In the genomic region with DNA sequence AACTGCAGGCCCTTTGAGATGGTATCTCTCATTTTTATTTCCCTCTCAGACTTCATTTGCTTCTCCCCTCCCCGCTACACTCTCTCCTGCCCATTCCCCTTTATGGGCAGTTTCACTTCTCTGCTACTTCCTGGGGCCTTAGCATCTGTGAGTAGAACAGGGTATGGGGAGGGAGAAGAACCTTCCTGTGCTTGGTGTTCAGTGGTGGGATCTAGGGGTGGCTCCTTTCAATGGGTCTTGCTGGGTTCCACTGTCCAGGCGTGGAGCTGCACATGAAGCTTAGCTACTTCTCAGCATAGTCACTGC, we compare ENCODE assay signal across 17 mouse cellular contexts. TPM values are rescaled to one million over a fixed set of nuclear protein-coding genes. Genes with fewer than 3 reads are reported as not detected.
A peak's percentile ranks its signal among the peaks of the same experiment; 100 is the strongest.
DNase-seq lines count a peak whose midpoint lies in the region; ATAC-seq and TF ChIP-seq lines count a peak whose summit lies in the region.
"Had no signal": no experiment of that assay in that cellular context is flagged by ENCODE, and none has a peak within 500 bp of the region (broad histone marks: within the 10 kb centered on the region; RNA-seq: fewer than 3 reads in every experiment).

No protein-coding gene starts in this region.

- DNase-seq in hindbrain, embryonic 10.5 days (ENCODE audit: low spot score) = no peak
- DNase-seq in hindbrain, embryonic 14.5 days (ENCODE audit: low spot score) = no peak
- no peak for DNase-seq in lung, postnatal 0 days (ENCODE audit: low spot score)
- DNase-seq in lung, postnatal 36 days = no peak
- DNase-seq in splenic B cell, adult 2 months (ENCODE audit: low read depth, low spot score) = peak; percentile 67
- DNase-seq in cerebellum, adult 2 months = no peak
- no peak for DNase-seq in kidney, adult 8-10 months
- DNase-seq: cerebellum, adult 18-20 months; gastrocnemius, postnatal 14 days; heart, postnatal 4 days; liver, embryonic 13.5 days; right cerebral cortex, adult 18-20 months had no signal

- 87% methylated on average over 2 of the region's 2 CpGs for WGBS in hindbrain, embryonic 10.5 days
- 94% methylated on average over 2 of the region's 2 CpGs for WGBS in hindbrain, embryonic 14.5 days
- 81% methylated on average over 2 of the region's 2 CpGs for WGBS in lung, postnatal 0 days
- 82% methylated on average over 2 of the region's 2 CpGs for WGBS in intestine, embryonic 15.5 days
- WGBS in cerebellum, adult 2 months = 95% methylated on average over 2 of the region's 2 CpGs

- no peak for TF ChIP-seq EP300 in lung, postnatal 0 days (IDR thresholded peaks at IDR 0.05)

- no peak overlapping the region for H3K4me2 ChIP-seq in hindbrain, embryonic 14.5 days (replicated peaks)
- no peak overlapping the region for H3K4me2 ChIP-seq in lung, postnatal 0 days (replicated peaks; ENCODE audit: low read depth, low read length)
- H3K4me2 ChIP-seq in intestine, embryonic 15.5 days (replicated peaks) = no peak overlapping the region
- H3K4me2 ChIP-seq: liver, embryonic 13.5 days; midbrain, embryonic 15.5 days had no signal

- no peaks in the 10 kb centered on the region for H3K27me3 ChIP-seq in hindbrain, embryonic 10.5 days (ENCODE audit: insufficient read depth, poor library complexity, severe bottlenecking)
- no peaks in the 10 kb centered on the region for H3K27me3 ChIP-seq in hindbrain, embryonic 14.5 days (ENCODE audit: control insufficient read depth, insufficient read depth, low read length)
- H3K27me3 ChIP-seq in lung, postnatal 0 days (replicated peaks; ENCODE audit: insufficient read depth, low read length) = no peaks in the 10 kb centered on the region
- H3K27me3 ChIP-seq in intestine, embryonic 15.5 days (replicated peaks) = no peaks in the 10 kb centered on the region
- H3K27me3 ChIP-seq in splenic B cell, adult 2 months (ENCODE audit: control insufficient read depth, insufficient read depth, low read length, poor library complexity, severe bottlenecking) = no peaks in the 10 kb centered on the region
- H3K27me3 ChIP-seq in cerebellum, adult 2 months (ENCODE audit: control insufficient read depth, insufficient read depth, low read length) = no peaks in the 10 kb centered on the region
- H3K27me3 ChIP-seq: liver, embryonic 13.5 days; midbrain, embryonic 15.5 days; Patski had no signal

- no peaks in the 10 kb centered on the region for H3K9me3 ChIP-seq in hindbrain, embryonic 10.5 days
- no peaks in the 10 kb centered on the region for H3K9me3 ChIP-seq in hindbrain, embryonic 14.5 days (ENCODE audit: control insufficient read depth, low read length)
- H3K9me3 ChIP-seq in lung, postnatal 0 days (ENCODE audit: low read length) = no peaks in the 10 kb centered on the region
- no peaks in the 10 kb centered on the region for H3K9me3 ChIP-seq in intestine, embryonic 15.5 days
- H3K9me3 ChIP-seq: liver, embryonic 13.5 days; midbrain, embryonic 15.5 days had no signal

- H3K4me3 ChIP-seq in hindbrain, embryonic 10.5 days = no peak overlapping the region
- H3K4me3 ChIP-seq in hindbrain, embryonic 14.5 days (replicated peaks; ENCODE audit: low read length) = no peak overlapping the region
- H3K4me3 ChIP-seq in lung, postnatal 0 days (ENCODE audit: low read depth, low read length) = no peak overlapping the region
- H3K4me3 ChIP-seq in intestine, embryonic 15.5 days (replicated peaks) = no peak overlapping the region
- no peak overlapping the region for H3K4me3 ChIP-seq in cerebellum, adult 2 months (replicated peaks; ENCODE audit: insufficient read depth, low read depth, low read length)
- H3K4me3 ChIP-seq: liver, embryonic 13.5 days; midbrain, embryonic 15.5 days had no signal

- TF ChIP-seq CTCF in lung, postnatal 0 days (IDR thresholded peaks at IDR 0.05) = no peak
- no peak for TF ChIP-seq CTCF in cerebellum, adult 2 months (IDR thresholded peaks at IDR 0.05; ENCODE audit: borderline replicate concordance, insufficient read depth, low read depth, low read length)

- H3K9ac ChIP-seq in hindbrain, embryonic 14.5 days = no peak overlapping the region
- no peak overlapping the region for H3K9ac ChIP-seq in lung, postnatal 0 days (replicated peaks; ENCODE audit: low read depth)
- H3K9ac ChIP-seq in intestine, embryonic 15.5 days = no peak overlapping the region
- H3K9ac ChIP-seq: liver, embryonic 13.5 days; midbrain, embryonic 15.5 days had no signal

- no peak for ATAC-seq in hindbrain, embryonic 14.5 days (ENCODE audit: low FRiP score)
- ATAC-seq in lung, postnatal 0 days = no peak
- no peak for ATAC-seq in intestine, embryonic 15.5 days
- ATAC-seq: midbrain, embryonic 15.5 days; Patski had no signal

- H3K36me3 ChIP-seq in hindbrain, embryonic 10.5 days = no peaks in the 10 kb centered on the region
- H3K36me3 ChIP-seq in hindbrain, embryonic 14.5 days (replicated peaks; ENCODE audit: control insufficient read depth, insufficient read depth) = no peaks in the 10 kb centered on the region
- no peaks in the 10 kb centered on the region for H3K36me3 ChIP-seq in lung, postnatal 0 days (ENCODE audit: insufficient read depth, low read length)
- H3K36me3 ChIP-seq in intestine, embryonic 15.5 days = no peaks in the 10 kb centered on the region
- no peaks in the 10 kb centered on the region for H3K36me3 ChIP-seq in splenic B cell, adult 2 months (ENCODE audit: control insufficient read depth, insufficient read depth, low read length, poor library complexity, severe bottlenecking)
- H3K36me3 ChIP-seq: liver, embryonic 13.5 days; midbrain, embryonic 15.5 days had no signal

- H3K4me1 ChIP-seq in hindbrain, embryonic 10.5 days (replicated peaks) = peaks cover 27% of the 10 kb centered on the region
- H3K4me1 ChIP-seq in hindbrain, embryonic 14.5 days (replicated peaks; ENCODE audit: control insufficient read depth, insufficient read depth, low read length) = no peaks in the 10 kb centered on the region
- peaks cover 31% of the 10 kb centered on the region; the same call in 1 of the 2 replicates for H3K4me1 ChIP-seq in lung, postnatal 0 days (ENCODE audit: insufficient read depth, low read depth, low read length)
- peaks cover 28% of the 10 kb centered on the region for H3K4me1 ChIP-seq in intestine, embryonic 15.5 days (replicated peaks)
- H3K4me1 ChIP-seq in cerebellum, adult 2 months (ENCODE audit: control insufficient read depth, insufficient read depth, low read length) = no peaks in the 10 kb centered on the region
- H3K4me1 ChIP-seq: midbrain, embryonic 15.5 days had no signal

- no peak for TF ChIP-seq POLR2A in cerebellum, adult 2 months (IDR thresholded peaks at IDR 0.05; ENCODE audit: borderline replicate concordance, insufficient read depth, low read length)

- H3K27ac ChIP-seq in hindbrain, embryonic 10.5 days = peak overlapping the region; percentile 56; the same call in 1 of the 2 replicates
- H3K27ac ChIP-seq in hindbrain, embryonic 14.5 days = no peak overlapping the region
- H3K27ac ChIP-seq in lung, postnatal 0 days (ENCODE audit: low read length) = peak overlapping the region; percentile 82
- peak overlapping the region; percentile 1; the same call in 1 of the 2 replicates for H3K27ac ChIP-seq in intestine, embryonic 15.5 days
- H3K27ac ChIP-seq in cerebellum, adult 2 months (ENCODE audit: insufficient read depth, low read length) = no peak overlapping the region
- H3K27ac ChIP-seq: liver, embryonic 13.5 days; midbrain, embryonic 15.5 days had no signal

RNA-seq across cellular contexts. Expression of a gene that starts 22.8 kb away (rescaled TPM):
- 0.45 and 0.63 TPM in 2 replicates for polyA plus RNA-seq in hindbrain, embryonic 10.5 days (2016; fragmentation: Nextera tagmentation; extraction: Ambion mirVana)
- polyA plus RNA-seq in hindbrain, embryonic 14.5 days (2014; fragmentation: Nextera tagmentation; extraction: Ambion mirVana) = 0.67 and 0.80 TPM in 2 replicates
- polyA plus RNA-seq in lung, postnatal 0 days (2015; fragmentation: Nextera tagmentation; extraction: Ambion mirVana) = 31.9 and 38.1 TPM in 2 replicates
- polyA plus RNA-seq in intestine, embryonic 15.5 days (2015; fragmentation: Nextera tagmentation; extraction: Ambion mirVana) = 0.45 TPM in 1 of 2 replicates, not detected in the other
- not detected in 2 replicates for polyA plus RNA-seq in cerebellum, adult 2 months (2012; rRNA removed)
- polyA plus RNA-seq: embryonic facial prominence, embryonic 11.5 days; liver, embryonic 13.5 days; testis, adult 2 months had no signal

RNA-seq across cellular contexts. Expression of a gene that starts 37.0 kb away (rescaled TPM):
- polyA plus RNA-seq in hindbrain, embryonic 10.5 days (2016; fragmentation: Nextera tagmentation; extraction: Ambion mirVana) = 6.0 and 8.6 TPM in 2 replicates
- polyA plus RNA-seq in hindbrain, embryonic 14.5 days (2014; fragmentation: Nextera tagmentation; extraction: Ambion mirVana) = 4.6 and 5.7 TPM in 2 replicates
- polyA plus RNA-seq in lung, postnatal 0 days (2015; fragmentation: Nextera tagmentation; extraction: Ambion mirVana) = 19.8 and 21.4 TPM in 2 replicates
- polyA plus RNA-seq in intestine, embryonic 15.5 days (2015; fragmentation: Nextera tagmentation; extraction: Ambion mirVana) = 7.0 and 8.8 TPM in 2 replicates
- 12.1 and 12.3 TPM in 2 replicates for polyA plus RNA-seq in cerebellum, adult 2 months (2012; rRNA removed)

RNA-seq across cellular contexts. Expression of a gene that starts 41.9 kb away (rescaled TPM):
- polyA plus RNA-seq in hindbrain, embryonic 10.5 days (2016; fragmentation: Nextera tagmentation; extraction: Ambion mirVana) = 0.92 and 2.2 TPM in 2 replicates
- 0.91 and 1.4 TPM in 2 replicates for polyA plus RNA-seq in hindbrain, embryonic 14.5 days (2014; fragmentation: Nextera tagmentation; extraction: Ambion mirVana)
- 21.7 and 23.5 TPM in 2 replicates for polyA plus RNA-seq in lung, postnatal 0 days (2015; fragmentation: Nextera tagmentation; extraction: Ambion mirVana)
- polyA plus RNA-seq in intestine, embryonic 15.5 days (2015; fragmentation: Nextera tagmentation; extraction: Ambion mirVana) = 31.4 and 32.3 TPM in 2 replicates
- 3.5 and 4.1 TPM in 2 replicates for polyA plus RNA-seq in cerebellum, adult 2 months (2012; rRNA removed)

Comparison
In these comparisons a context has a peak if more than half of its experiments do, and no peak if none do; other contexts are left out.
1. H3K27ac ChIP-seq: peak in hindbrain, embryonic 10.5 days (single experiment), lung, postnatal 0 days (single experiment) and intestine, embryonic 15.5 days (single experiment); none in hindbrain, embryonic 14.5 days (single experiment) and cerebellum, adult 2 months (single experiment).
2. RNA of a gene that starts 22.8 kb away (polyA plus RNA-seq): 31.9 to 38.1 TPM in lung, postnatal 0 days; 0.67 to 0.80 TPM in hindbrain, embryonic 14.5 days, 0.45 to 0.63 TPM in hindbrain, embryonic 10.5 days, 0.45 TPM in intestine, embryonic 15.5 days and not detected in cerebellum, adult 2 months; every median in the first group is over 10 times any median in the second.